Mouse (Mus musculus) neural tube, embryonic 10.5 days (tissue): ENCODE data around the gene Col25a1.
A peak's percentile ranks its signal among the peaks of the same experiment; 100 is the strongest.

ENCODE experiments used
- DNase-seq: peaks from one replicate; pipeline ENCODE4 v3.0.0-alpha.2; 2017; ENCODE audit warnings: low spot score; ENCODE audit errors: extremely low spot score

Gene Col25a1

GRCm38 (mm10) chr3:130160902-130161301 is 29.6 kb downstream of the Col25a1 start:
- DNase-seq = no peak

GRCm38 (mm10) chr3:130161323-130161917 is 30.1 kb downstream of the Col25a1 start:
- DNase-seq = peak; percentile 15

DNA sequence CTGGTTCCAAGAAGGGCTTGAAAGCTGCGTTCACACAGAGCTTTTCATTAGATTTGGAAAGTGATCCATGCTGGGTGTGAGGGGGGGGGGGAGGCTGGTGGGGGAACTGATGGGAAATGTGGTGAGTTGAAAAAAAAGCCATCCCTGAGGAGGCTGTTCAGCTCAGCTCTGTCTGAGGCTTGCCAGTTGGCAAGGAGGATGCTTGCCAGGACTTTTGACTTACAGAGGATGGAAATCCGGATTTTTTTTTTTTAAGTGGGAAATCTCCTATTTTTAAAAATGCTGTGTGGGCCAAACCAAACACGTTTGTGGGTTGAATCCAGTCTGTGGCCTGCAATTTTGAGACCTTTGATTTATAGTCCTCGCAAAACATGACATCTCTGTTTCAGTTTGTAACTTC is 35.6 kb downstream of the Col25a1 start:
- DNase-seq = no peak

GRCm38 (mm10) chr3:130172764-130173163 is 41.5 kb downstream of the Col25a1 start:
- DNase-seq = no peak

GRCm38 (mm10) chr3:130180181-130180940 is 49.1 kb downstream of the Col25a1 start:
- peak; percentile 85 for DNase-seq

GRCm38 (mm10) chr3:130180964-130181590 is 49.8 kb downstream of the Col25a1 start:
- peak; percentile 59 for DNase-seq

DNA sequence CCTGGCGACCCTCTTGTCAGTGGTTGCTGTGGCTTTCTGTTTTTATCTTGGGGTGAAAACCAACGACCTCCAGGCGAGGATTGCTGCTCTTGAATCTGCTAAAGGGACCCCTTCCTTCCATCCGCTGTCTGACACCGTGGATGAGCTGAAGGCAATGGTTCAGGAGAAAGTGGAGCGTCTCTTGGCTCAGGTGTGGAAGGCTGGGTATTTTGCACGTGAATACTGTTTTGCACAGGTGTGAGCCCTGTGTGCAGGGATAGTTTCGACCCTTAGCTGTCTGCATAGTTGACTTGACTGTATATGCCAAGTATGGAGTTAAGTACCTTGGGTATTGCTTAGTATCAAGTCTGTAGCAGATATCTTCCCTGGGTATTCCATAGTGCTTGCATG is 50.3 kb downstream of the Col25a1 start:
- DNase-seq = no peak

- DNase-seq = no peak
These were observed 51.1 kb downstream of the Col25a1 start for GRCm38 (mm10) chr3:130182450-130182849.

DNA sequence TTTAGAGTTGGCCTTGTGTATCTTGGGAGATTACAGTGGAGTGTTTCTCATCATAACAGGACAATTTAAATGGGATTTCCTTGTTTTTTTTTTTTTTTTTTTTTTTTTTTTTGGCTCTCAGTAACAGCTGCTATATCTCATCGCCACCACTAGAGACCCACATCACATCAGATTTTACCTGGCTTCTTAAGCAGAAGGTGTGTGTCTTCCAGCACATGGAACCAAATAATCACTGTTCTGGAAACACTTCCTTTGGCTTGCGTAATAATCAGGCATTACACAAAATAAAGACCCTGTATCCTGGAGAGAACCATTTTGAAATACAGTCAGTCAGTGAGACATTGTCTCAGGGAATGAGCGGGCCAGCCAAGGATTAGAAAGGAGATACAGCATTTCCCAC is 53.8 kb downstream of the Col25a1 start:
- DNase-seq = no peak

- DNase-seq = no peak
These were observed 56.3 kb downstream of the Col25a1 start for GRCm38 (mm10) chr3:130187588-130187987.

- no peak for DNase-seq
These were observed 62.1 kb downstream of the Col25a1 start for GRCm38 (mm10) chr3:130193450-130193849.

- no peak for DNase-seq
These were observed 83.3 kb downstream of the Col25a1 start for GRCm38 (mm10) chr3:130214631-130215030.

DNA sequence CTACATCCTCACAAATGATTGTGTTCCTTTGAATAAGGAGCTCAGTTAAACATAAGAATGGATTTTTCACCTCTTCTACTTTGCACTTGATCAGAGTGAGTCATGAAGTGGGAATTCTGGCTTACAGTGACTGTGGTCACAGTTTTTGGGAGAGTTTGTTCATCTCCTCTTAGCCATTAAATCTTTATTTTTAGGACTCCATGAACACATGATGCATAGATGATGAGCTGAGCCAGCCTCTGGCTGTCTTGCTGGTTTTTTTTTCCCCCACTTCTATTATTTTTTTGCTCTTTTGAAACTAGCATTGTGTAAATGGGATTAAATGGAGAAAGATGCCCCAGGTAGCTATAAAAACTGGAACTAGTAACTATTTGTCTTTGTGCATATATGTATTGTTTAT is 84.8 kb downstream of the Col25a1 start:
- DNase-seq = no peak

DNA sequence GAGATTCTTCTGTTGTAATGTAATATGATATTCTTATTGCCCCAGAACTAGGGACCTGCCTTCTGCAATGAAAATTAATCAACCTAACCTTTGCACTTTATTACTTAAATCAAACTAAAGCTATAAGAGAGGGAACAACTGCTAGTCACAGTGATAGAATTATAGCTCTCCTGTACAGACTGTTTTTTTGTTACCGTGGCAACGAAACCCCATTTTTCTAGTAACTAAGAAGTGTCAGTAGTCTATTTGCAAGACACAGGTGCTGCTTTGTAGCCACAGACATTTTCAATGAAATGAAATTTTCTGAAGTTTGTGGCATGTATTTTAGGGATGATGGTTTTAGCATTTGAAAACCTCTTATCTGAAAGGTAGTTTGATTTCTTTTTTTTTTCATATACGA is 85.3 kb downstream of the Col25a1 start:
- no peak for DNase-seq

GRCm38 (mm10) chr3:130217705-130218104 is 86.4 kb downstream of the Col25a1 start:
- DNase-seq = no peak

GRCm38 (mm10) chr3:130218232-130218728 is 87.0 kb downstream of the Col25a1 start:
- DNase-seq = no peak

GRCm38 (mm10) chr3:130220811-130221210 is 89.5 kb downstream of the Col25a1 start:
- no peak for DNase-seq

- DNase-seq = no peak
These were observed 96.9 kb downstream of the Col25a1 start for GRCm38 (mm10) chr3:130228186-130228585.

- no peak for DNase-seq
These were observed 101.6 kb downstream of the Col25a1 start for GRCm38 (mm10) chr3:130232944-130233343.

DNA sequence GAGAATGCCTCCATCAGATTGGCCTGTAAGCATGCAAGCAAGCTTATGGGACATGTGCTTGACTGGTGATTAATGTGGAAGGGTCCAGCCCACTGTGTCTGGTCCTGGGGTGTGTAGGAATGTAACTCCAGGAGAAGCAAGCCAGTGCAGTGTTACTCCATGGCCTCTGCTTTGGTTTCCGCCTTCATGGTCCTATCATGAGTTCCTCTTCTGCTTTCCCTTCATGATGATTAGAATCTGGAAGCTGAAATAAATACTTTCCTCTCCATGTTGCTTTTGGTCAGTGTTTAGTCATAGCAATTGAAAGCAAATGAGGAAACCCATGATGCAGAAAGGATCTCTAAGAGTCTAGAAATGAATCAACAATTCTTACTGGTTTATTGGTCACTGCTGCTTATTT is 103.9 kb downstream of the Col25a1 start:
- DNase-seq = no peak

- DNase-seq = no peak
These were observed 104.8 kb downstream of the Col25a1 start for GRCm38 (mm10) chr3:130236129-130236528.

DNA sequence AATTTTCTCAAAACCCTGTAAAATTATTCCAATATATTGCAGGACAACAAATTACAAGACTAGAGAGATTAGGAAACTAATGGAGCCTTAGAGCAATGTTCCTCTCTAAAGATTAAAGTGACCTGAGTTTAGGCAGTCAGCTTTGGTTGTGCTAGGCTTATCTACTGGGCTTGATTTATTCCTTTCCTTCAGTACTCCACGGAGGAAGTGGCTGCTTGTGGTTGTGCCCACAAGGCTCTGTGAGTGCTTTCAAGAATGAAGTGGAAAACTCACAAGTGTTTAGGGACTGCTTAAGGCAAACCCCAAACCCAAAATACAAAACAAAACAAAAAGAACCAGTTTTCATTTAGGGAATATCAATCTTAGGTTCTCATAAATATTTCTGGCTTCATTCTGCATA is 106.6 kb downstream of the Col25a1 start:
- DNase-seq = no peak
